Comparison of ENCODE assay signal across 10 mouse cellular contexts in the genomic region with DNA sequence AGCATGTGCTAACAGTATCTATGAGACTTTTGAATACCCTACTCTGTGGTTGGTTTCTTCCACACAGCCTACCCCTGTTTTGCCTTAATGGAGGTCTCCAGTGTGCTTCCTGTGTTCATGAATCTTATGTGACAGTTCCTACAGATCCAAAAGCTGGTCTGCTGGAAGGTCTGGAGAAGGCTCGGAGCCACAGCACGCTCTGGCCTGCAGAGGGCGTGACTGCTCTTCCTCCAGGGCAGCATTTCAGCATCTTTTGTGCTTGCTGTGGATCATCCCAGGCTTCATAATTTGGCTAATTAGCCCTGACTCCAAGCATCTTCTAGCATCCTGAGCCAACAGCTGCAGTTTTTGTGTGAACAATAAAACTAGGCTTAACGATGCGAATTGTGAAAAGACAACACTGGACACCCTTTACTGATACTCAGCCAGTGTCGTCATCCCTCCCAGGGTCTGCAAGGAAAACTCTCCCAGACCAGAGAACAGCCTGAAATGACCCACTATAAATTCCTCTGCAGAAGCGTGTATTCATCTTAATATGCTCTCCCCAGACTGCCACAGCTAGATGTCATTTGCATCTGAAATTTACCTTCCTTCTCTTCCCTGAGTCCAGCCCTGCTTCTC. TPM values are rescaled to one million over a fixed set of nuclear protein-coding genes. Genes with fewer than 3 reads are reported as not detected.
DNase-seq lines count a peak whose midpoint lies in the region; ATAC-seq and TF ChIP-seq lines count a peak whose summit lies in the region.
"Had no signal": no experiment of that assay in that cellular context is flagged by ENCODE, and none has a peak within 500 bp of the region (broad histone marks: within the 10 kb centered on the region; RNA-seq: fewer than 3 reads in every experiment).

No protein-coding gene starts in this region.

- H3K9me3 ChIP-seq in stomach, postnatal 0 days (ENCODE audit: control insufficient read depth, low read length): no peaks in the 10 kb centered on the region
- H3K9me3 ChIP-seq: lung, embryonic 15.5 days had no signal

- H3K4me2 ChIP-seq in stomach, postnatal 0 days (replicated peaks; ENCODE audit: low read depth): no peak overlapping the region
- H3K4me2 ChIP-seq: heart, embryonic 13.5 days; lung, embryonic 15.5 days had no signal

- no peak for ATAC-seq in stomach, postnatal 0 days (ENCODE audit: low FRiP score, low TSS enrichment)

- no peak overlapping the region for H3K9ac ChIP-seq in stomach, postnatal 0 days (ENCODE audit: low read length)
- H3K9ac ChIP-seq: heart, embryonic 13.5 days; lung, embryonic 15.5 days had no signal

- H3K79me2 ChIP-seq in C2C12 (ENCODE audit: control insufficient read depth, insufficient read depth): no peaks in the 10 kb centered on the region

- H3K4me1 ChIP-seq in stomach, postnatal 0 days (replicated peaks; ENCODE audit: control insufficient read depth, insufficient read depth): no peaks in the 10 kb centered on the region
- H3K4me1 ChIP-seq: heart, embryonic 13.5 days; lung, embryonic 15.5 days had no signal

- no peaks in the 10 kb centered on the region for H3K27me3 ChIP-seq in C2C12 (ENCODE audit: control insufficient read depth, insufficient read depth, insufficient read length)
- H3K27me3 ChIP-seq in stomach, postnatal 0 days (ENCODE audit: control insufficient read depth, insufficient read depth, low read length): no peaks in the 10 kb centered on the region
- H3K27me3 ChIP-seq: heart, embryonic 13.5 days; lung, embryonic 15.5 days had no signal

- peak; percentile 9 to 20 for DNase-seq in cerebellum, adult 18-20 months
- peak; percentile 19 to 45 for DNase-seq in frontal cortex, postnatal 36 days (ENCODE audit: low spot score in 2 of 2)
- DNase-seq in left cerebral cortex, postnatal 4 days: peak; percentile 62
- DNase-seq in stomach, postnatal 0 days (ENCODE audit: low spot score): no peak
- no peak for DNase-seq in heart, postnatal 4 days
- DNase-seq in urinary bladder, adult 18-20 months (ENCODE audit: low spot score in 2 of 2): no peak
- DNase-seq in spleen, postnatal 14 days (ENCODE audit: low spot score in 2 of 2): no peak

- 66% methylated on average over 7 of the region's 7 CpGs for WGBS in stomach, postnatal 0 days

- TF ChIP-seq EP300 in stomach, postnatal 0 days (optimal IDR thresholded peaks at IDR 0.05): no peak

- TF ChIP-seq CTCF in C2C12 (IDR thresholded peaks at IDR 0.05; ENCODE audit: control insufficient read depth, insufficient read depth, insufficient read length): peak; percentile 13
- peak; percentile 47 for TF ChIP-seq CTCF in stomach, postnatal 0 days (IDR thresholded peaks at IDR 0.05; ENCODE audit: low read depth)

- H3K36me3 ChIP-seq in C2C12 (ENCODE audit: control insufficient read depth, insufficient read depth): no peaks in the 10 kb centered on the region
- H3K36me3 ChIP-seq in stomach, postnatal 0 days (ENCODE audit: control insufficient read depth, insufficient read depth, low read length): no peaks in the 10 kb centered on the region
- H3K36me3 ChIP-seq: heart, embryonic 13.5 days; lung, embryonic 15.5 days had no signal

- no peak overlapping the region for H3K4me3 ChIP-seq in C2C12 (ENCODE audit: insufficient read depth, poor library complexity, severe bottlenecking)
- H3K4me3 ChIP-seq in stomach, postnatal 0 days (ENCODE audit: low read depth, low read length): no peak overlapping the region
- H3K4me3 ChIP-seq: heart, embryonic 13.5 days; lung, embryonic 15.5 days had no signal

- intact Hi-C loops in left cerebral cortex, postnatal 4 days (cut with DNase I): no loop called here

- H3K79me3 ChIP-seq in C2C12 (ENCODE audit: low read depth): no peaks in the 10 kb centered on the region

- H3K27ac ChIP-seq in stomach, postnatal 0 days (replicated peaks): no peak overlapping the region
- H3K27ac ChIP-seq: heart, embryonic 13.5 days; lung, embryonic 15.5 days had no signal

- no peak overlapping the region for H3ac ChIP-seq in C2C12 (ENCODE audit: control insufficient read depth, insufficient read length, low read depth)

TF ChIP-seq in C2C12, 6 proteins besides CTCF, POLR2A, EP300 and RAD21:
- no peak for TF ChIP-seq USF1 (IDR thresholded peaks at IDR 0.05; ENCODE audit: low read depth)
- no peak for TF ChIP-seq MYOD1 (IDR thresholded peaks at IDR 0.05; ENCODE audit: control insufficient read depth, insufficient read length, low read depth)
- no peak for TF ChIP-seq CEBPB (IDR thresholded peaks at IDR 0.05; ENCODE audit: low read depth)
- TF ChIP-seq FOSL1 (IDR thresholded peaks at IDR 0.05; ENCODE audit: insufficient read depth, low read length, poor library complexity, severe bottlenecking): no peak
- TF ChIP-seq MYOG (IDR thresholded peaks at IDR 0.05; ENCODE audit: control insufficient read depth, extremely low read depth, insufficient read length): no peak
- TF ChIP-seq MAX (IDR thresholded peaks at IDR 0.05): no peak

RNA-seq across cellular contexts. Expression of gene Gm17728, which starts 6.6 kb away (rescaled TPM):
- polyA plus RNA-seq in C2C12 (2012; fragmentation: generic; extraction: Trizol): not detected
- not detected for total RNA-seq in left cerebral cortex, postnatal 4 days (2021)
- not detected in 2 replicates for polyA plus RNA-seq in stomach, postnatal 0 days (2015; fragmentation: Nextera tagmentation; extraction: Ambion mirVana)
- total RNA-seq in heart, postnatal 4 days (2021): not detected
- polyA plus RNA-seq: heart, embryonic 13.5 days; lung, embryonic 15.5 days had no signal

Comparison
In these comparisons a context has a peak if more than half of its experiments do, and no peak if none do; other contexts are left out.
1. DNase-seq: peak in cerebellum, adult 18-20 months (2 of 2), frontal cortex, postnatal 36 days (2 of 2) and left cerebral cortex, postnatal 4 days (single experiment); none in stomach, postnatal 0 days (single experiment), heart, postnatal 4 days (single experiment), urinary bladder, adult 18-20 months (0 of 2) and spleen, postnatal 14 days (0 of 2).